Mouse (Mus musculus) erythroblast, embryonic 14.5 days (primary cell): ENCODE measurements around the gene Plxna4. TPM values are rescaled to one million over a fixed set of nuclear protein-coding genes. Genes with fewer than 3 reads are reported as not detected.

ENCODE experiments used
- H3K27me3 ChIP-seq: 2 replicates; pipeline ENCODE4 v1.6.1; 2012; ENCODE audit warnings: inconsistent platforms; ENCODE audit not compliant: control insufficient read depth
- H3K36me3 ChIP-seq: 2 replicates; pipeline ENCODE4 v1.6.1; 2012; ENCODE audit warnings: mild to moderate bottlenecking, inconsistent platforms; ENCODE audit not compliant: control insufficient read depth
- H3K4me1 ChIP-seq: 2 replicates; pipeline ENCODE4 v1.6.1; 2012; ENCODE audit warnings: inconsistent platforms; ENCODE audit not compliant: control insufficient read depth
- H3K4me3 ChIP-seq: replicated peaks from 2 replicates; pipeline ENCODE3; 2012; ENCODE audit warnings: moderate library complexity, mild to moderate bottlenecking, inconsistent platforms
- H3K9me3 ChIP-seq: 2 replicates; pipeline ENCODE4 v1.6.1; 2012; ENCODE audit warnings: low read length, inconsistent platforms, mixed read lengths; ENCODE audit not compliant: control insufficient read depth
- GATA1 ChIP-seq: IDR thresholded peaks from 2 replicates; pipeline ENCODE4 v1.6.1; 2012; ENCODE audit warnings: low read length, inconsistent platforms, mixed read lengths
- TAL1 ChIP-seq: IDR thresholded peaks from 3 replicates; pipeline ENCODE4 v1.6.1; 2012; ENCODE audit warnings: low read length, inconsistent platforms, mixed read lengths
- polyA plus RNA-seq: library from polyadenylated mRNA; stranded (reverse); fragments of >175 nt; gene quantifications from 2 replicates; pipeline ENCODE4 v1.2.3, GENCODE M21; 2012

The Plxna4 gene
- polyA plus RNA-seq, 1 experiment: 0.01 TPM

DNA sequence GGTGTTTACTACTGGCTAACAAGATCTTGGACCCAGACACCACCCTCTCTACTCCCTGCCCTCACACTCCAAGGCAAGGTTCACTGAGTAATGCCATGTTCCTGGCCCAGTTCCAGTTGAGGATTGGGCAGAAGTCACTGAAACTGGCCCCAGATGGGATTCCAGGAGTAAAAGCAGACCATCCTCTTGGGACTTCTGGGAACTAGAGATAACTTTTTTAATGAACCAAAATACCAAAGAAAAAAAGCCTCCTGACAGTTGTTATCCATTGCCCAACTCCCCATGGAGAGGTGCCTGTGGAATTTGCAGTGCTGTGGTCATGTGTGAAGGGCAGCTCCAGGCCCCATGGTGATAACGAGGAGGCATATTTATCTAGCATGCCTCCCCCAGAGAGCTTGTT, 199.7 kb downstream of the Plxna4 start:
- Histone ChIP-seq H3K9me3 (no peaks in the 10 kb centered on the region), H3K27me3 (no peaks in the 10 kb centered on the region)
- TF ChIP-seq TAL1 (no peak), GATA1 (no peak)

DNA sequence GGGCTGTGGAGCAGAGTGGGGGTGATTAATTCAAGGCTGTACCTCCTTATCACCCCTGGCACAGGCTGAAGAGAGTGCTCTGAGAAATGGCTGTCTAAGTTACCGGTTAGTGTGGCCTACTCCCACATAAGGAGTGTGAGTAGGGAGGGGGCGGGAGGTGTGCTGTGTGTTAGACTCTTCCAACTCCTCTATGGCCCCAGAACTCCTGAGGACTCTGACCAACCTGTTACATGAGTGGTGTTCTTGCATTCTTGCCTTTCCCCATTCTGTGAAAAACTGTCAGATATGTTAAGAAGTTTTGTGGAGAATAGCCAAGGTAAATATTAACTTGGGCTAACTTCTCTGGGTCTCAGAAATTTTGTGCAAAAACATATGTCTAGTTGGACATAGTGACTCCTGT, 201.1 kb downstream of the Plxna4 start:
- Histone ChIP-seq H3K27me3 (no peaks in the 10 kb centered on the region), H3K4me1 (no peaks in the 10 kb centered on the region), H3K9me3 (no peaks in the 10 kb centered on the region), H3K4me3 (no peak overlapping the region), H3K36me3 (no peaks in the 10 kb centered on the region)
- no peak for TF ChIP-seq GATA1
- no peak for TF ChIP-seq TAL1

More for the DNA sequence above, 199.7 kb downstream of the Plxna4 start:
- H3K4me1 ChIP-seq: no peaks in the 10 kb centered on the region
- no peak overlapping the region for H3K4me3 ChIP-seq
- no peaks in the 10 kb centered on the region for H3K36me3 ChIP-seq

DNA sequence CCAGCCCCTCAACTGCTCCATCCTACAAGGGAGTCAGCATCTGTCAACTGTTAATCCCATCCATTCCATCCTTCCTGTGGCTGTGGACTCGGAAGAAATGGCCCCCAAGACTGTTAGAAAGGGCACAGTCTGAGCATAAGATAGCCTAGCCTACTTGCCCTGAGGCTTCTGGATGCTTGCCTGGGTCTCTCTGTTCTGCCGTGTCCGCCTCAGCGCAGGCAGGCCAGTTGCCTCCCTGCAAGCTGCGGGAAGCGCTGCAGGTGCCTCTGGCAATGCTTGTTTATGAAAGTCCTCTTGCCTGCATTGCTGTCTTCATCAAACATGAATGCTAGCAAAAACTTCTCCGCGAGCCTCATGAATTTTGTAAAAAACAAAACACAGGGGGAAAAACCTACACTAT, 203.1 kb downstream of the Plxna4 start:
- Histone ChIP-seq H3K4me3 (no peak overlapping the region), H3K9me3 (no peaks in the 10 kb centered on the region), H3K36me3 (no peaks in the 10 kb centered on the region), H3K27me3 (no peaks in the 10 kb centered on the region), H3K4me1 (no peaks in the 10 kb centered on the region)
- no peak for TF ChIP-seq TAL1
- no peak for TF ChIP-seq GATA1

DNA sequence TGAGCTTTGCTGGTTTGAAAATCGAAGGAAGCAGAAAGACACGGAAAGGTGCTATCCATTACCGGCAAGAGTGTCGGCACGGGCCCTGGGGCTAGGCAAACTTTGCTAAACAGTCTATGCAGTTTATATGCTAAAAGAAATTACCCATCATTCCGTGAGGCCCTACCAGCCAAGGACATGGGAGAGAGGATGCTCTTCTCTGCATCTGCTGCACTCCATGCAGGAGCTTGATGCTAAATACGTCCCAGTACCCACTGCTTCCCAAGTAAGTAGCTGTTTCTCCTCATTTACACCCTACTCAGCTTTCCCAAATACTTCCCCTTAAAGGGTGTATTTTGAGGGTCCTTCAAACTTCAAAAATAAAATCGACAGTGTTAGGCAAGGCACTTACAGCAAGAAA, 203.6 kb downstream of the Plxna4 start:
- TF ChIP-seq GATA1 (no peak), TAL1 (no peak)
- no peaks in the 10 kb centered on the region for H3K27me3 ChIP-seq
- H3K36me3 ChIP-seq: no peaks in the 10 kb centered on the region
- H3K4me1 ChIP-seq: no peaks in the 10 kb centered on the region
- H3K9me3 ChIP-seq: no peaks in the 10 kb centered on the region
- no peak overlapping the region for H3K4me3 ChIP-seq

DNA sequence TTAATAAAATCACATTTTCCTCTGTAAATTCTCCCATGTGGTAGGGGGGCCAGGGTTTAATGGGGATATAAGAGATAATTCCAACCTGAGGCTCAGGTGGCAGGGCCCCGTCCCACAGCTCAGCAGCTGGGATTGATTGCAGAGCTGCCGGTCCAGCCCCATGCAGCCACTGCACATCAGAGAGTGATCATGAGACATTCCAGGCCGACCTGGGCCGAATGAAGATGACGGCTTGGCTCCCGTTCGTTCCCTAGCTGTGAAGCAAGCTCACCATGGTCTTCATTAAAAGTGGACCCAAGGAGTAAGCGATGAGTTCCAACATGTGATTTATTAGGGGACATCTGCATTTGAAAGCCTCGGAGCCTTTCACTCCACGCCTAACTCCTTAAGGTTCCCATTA, 206.5 kb downstream of the Plxna4 start:
- Histone ChIP-seq H3K9me3 (no peaks in the 10 kb centered on the region), H3K27me3 (no peaks in the 10 kb centered on the region), H3K36me3 (no peaks in the 10 kb centered on the region), H3K4me3 (no peak overlapping the region), H3K4me1 (no peaks in the 10 kb centered on the region)
- TF ChIP-seq GATA1: no peak
- no peak for TF ChIP-seq TAL1

DNA sequence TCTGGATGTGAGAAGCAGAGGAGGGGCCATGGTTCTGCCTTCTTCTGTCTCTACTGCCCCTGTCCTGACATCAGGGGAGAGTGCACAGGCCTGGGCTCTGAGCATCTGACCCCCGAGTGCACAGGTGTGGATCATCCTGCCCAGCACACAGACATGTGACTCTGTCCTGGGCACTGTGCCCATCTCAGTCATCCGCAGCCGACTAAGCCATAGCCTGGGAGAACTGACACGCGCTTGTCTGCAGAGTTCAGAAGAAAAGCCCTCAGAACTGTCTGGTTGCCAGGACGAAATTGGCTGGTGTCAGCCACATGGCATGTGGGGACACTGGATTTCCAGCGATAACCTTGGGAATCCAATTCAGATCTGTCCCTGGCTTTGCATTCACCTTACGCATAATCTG, 210.8 kb downstream of the Plxna4 start:
- Histone ChIP-seq H3K9me3 (no peaks in the 10 kb centered on the region), H3K4me3 (no peak overlapping the region), H3K36me3 (no peaks in the 10 kb centered on the region), H3K27me3 (no peaks in the 10 kb centered on the region), H3K4me1 (no peaks in the 10 kb centered on the region)
- no peak for TF ChIP-seq GATA1
- TF ChIP-seq TAL1: no peak

DNA sequence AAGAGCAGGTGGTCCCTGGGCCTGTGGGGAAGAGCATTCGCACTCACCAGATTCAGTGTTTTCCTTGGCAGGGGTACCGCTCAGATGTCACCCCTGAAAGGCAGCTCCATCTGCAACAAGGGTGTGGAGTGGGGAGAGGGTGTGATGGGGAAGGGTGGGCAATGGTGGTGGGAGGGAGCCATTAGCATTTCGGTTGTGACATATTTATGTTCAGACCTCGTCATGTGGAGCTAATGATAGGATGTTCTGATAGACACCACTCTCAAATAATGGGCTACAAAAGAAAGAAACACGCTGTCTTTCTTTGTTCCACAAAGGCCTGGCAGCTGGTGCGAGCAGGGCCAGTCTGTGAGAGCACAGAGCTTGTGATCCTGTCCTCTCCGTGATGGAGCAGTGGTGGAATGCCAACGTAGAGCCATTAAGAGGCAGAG, 214.0 kb downstream of the Plxna4 start:
- no peaks in the 10 kb centered on the region for H3K9me3 ChIP-seq
- no peak overlapping the region for H3K4me3 ChIP-seq
- TF ChIP-seq TAL1 (no peak), GATA1 (no peak)
- no peaks in the 10 kb centered on the region for H3K27me3 ChIP-seq
- H3K4me1 ChIP-seq: no peaks in the 10 kb centered on the region
- no peaks in the 10 kb centered on the region for H3K36me3 ChIP-seq

DNA sequence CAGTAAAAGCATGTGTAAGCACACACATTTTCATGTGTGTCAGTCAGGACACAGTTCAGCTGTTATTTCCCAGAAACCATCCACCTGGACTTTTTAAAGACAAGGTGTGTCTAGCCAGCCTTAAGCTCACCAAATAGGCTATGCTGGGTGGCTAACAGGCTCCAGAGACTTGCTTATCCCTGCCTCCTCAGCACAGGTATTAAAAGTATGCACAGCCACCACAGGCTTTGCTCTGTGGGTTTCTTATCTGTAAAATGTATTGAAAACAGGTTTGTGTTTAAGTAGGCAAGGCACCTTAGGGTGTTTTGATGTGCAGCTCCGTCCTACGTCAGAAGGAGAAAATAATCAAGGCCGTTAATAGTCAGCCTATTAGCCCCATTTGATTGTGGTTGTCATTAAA, 218.9 kb downstream of the Plxna4 start:
- H3K4me3 ChIP-seq: no peak overlapping the region
- no peaks in the 10 kb centered on the region for H3K36me3 ChIP-seq
- no peaks in the 10 kb centered on the region for H3K27me3 ChIP-seq
- no peaks in the 10 kb centered on the region for H3K9me3 ChIP-seq
- no peaks in the 10 kb centered on the region for H3K4me1 ChIP-seq
- TF ChIP-seq TAL1 (no peak), GATA1 (no peak)

DNA sequence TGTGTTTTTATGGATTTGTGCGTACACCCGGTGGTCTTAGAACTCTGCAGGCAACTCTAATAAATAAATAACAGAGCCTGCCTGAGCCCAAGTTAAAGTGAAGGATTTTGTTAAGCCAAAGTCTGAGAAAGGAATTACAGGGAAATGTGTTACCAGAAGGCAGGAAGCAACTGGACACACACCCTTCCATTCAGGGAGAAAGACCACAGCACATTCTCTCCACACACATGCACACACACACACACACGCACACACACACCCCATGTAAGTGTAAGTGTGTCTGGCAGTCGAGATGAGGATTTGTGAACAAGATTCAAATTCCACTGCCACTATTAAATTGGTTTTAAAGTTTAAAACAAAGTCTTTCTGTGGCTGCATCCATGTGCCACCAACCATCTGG, 219.6 kb downstream of the Plxna4 start:
- Histone ChIP-seq H3K9me3 (no peaks in the 10 kb centered on the region), H3K4me1 (no peaks in the 10 kb centered on the region), H3K36me3 (no peaks in the 10 kb centered on the region), H3K4me3 (no peak overlapping the region), H3K27me3 (no peaks in the 10 kb centered on the region)
- TF ChIP-seq GATA1: no peak
- no peak for TF ChIP-seq TAL1

DNA sequence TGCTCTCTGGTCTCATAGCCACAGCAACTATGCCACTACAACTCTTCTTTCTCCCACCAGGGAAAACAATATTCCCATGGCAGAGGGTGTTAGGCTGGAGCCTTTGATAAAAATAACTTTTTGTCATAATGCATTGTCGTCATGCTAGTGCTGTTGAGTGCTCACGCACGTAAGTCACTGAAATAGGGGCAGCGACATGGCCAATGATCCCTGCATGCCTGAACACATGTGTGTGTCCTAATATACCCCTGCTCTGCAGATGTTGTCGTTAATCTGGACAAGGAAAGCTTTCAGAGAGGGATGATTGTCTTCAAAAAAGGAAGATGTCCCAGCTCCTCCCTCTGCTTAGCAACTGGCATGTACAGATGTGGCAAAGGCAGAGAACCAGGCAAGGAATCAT, 223.1 kb downstream of the Plxna4 start:
- Histone ChIP-seq H3K4me3 (no peak overlapping the region), H3K9me3 (no peaks in the 10 kb centered on the region), H3K36me3 (no peaks in the 10 kb centered on the region), H3K4me1 (no peaks in the 10 kb centered on the region), H3K27me3 (no peaks in the 10 kb centered on the region)
- TF ChIP-seq GATA1: no peak
- no peak for TF ChIP-seq TAL1
